Comparison of ENCODE assay signal across 8 mouse cellular contexts in the genomic region with DNA sequence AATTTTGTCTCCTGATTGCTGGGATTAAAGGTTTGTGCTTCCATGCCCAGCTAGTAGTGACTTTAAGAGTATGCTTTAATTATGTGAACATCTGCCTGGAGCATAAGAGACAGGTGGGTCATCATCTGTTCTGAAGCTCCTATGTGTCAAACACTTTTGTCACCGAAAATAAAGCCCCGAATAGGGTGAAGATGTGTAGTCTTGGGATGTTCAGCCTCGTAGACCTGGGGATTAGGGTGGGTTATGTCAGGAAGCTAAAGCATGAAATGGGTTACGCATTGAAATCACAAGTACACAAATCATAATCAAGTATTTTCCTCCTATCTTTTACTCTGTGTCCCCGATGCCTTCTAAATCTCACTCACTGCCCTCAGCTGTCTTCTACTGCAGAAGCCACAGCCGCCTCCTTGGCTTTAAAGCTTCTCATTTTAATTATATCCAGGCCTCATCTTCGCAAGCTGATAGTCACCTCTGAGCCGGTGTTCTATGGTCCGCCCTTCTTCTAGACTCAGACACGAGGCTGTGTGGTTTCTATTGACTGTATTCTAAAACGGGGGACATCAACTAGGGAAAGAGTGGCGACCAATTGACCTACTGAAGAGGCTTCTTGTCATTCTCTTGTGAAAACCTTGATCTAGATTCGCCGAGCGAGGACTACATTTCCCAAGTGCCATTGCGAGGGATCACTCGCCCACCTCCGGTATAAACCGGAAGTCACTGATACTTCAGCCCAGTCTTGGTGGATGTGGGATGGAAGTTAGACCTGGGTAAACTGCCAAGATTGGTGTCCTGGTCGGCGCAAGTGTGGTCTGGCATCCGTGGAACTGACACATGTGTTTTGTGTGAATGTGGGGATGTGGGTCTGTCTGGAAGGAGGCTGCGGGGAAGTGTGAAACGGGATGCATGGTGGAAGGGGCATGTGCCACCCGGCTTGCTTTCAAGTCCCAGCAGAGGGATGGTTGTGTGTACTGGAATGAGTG. TPM values are rescaled to one million over a fixed set of nuclear protein-coding genes. Genes with fewer than 3 reads are reported as not detected.
A peak's percentile ranks its signal among the peaks of the same experiment; 100 is the strongest.
DNase-seq lines count a peak whose midpoint lies in the region; ATAC-seq and TF ChIP-seq lines count a peak whose summit lies in the region.

A gene (plus strand): TSS at position 720 of the 980 bp plus-strand sequence.

- no peak within 1 kb of the TSS for H3K27ac ChIP-seq in ES-E14 (ENCODE audit: insufficient read depth, low read depth, low read length, poor library complexity, severe bottlenecking)
- no peak within 1 kb of the TSS; the same call in 1 of the 2 replicates for H3K27ac ChIP-seq in forebrain, embryonic 14.5 days (ENCODE audit: low read depth, low read length)
- H3K27ac ChIP-seq in liver, embryonic 16.5 days (ENCODE audit: low read length) = no peak within 1 kb of the TSS
- H3K27ac ChIP-seq in neural tube, embryonic 11.5 days (ENCODE audit: low read depth, low read length) = no peak within 1 kb of the TSS

- intact Hi-C loops in heart, postnatal 25 days (cut with DNase I) = no loop called here

- in situ Hi-C loops in ES-E14 (cut with MboI; ENCODE audit: low sequenced_read_pairs in 2 of 2, unreplicated experiment in 2 of 2) = no loop called here

- H3K4me1 ChIP-seq in ES-E14 (ENCODE audit: control insufficient read depth in 2 of 2, insufficient read depth in 2 of 2, low read length in 2 of 2, poor library complexity in 1 of 2) = no peaks in the 10 kb centered on the region; a peak in 2 of 4 replicates
- no peaks in the 10 kb centered on the region for H3K4me1 ChIP-seq in forebrain, embryonic 14.5 days (ENCODE audit: control insufficient read depth, insufficient read depth, low read length)
- H3K4me1 ChIP-seq in liver, embryonic 16.5 days (ENCODE audit: control insufficient read depth, low read depth, low read length) = peaks cover 3% of the 10 kb centered on the region
- H3K4me1 ChIP-seq in neural tube, embryonic 11.5 days (ENCODE audit: control insufficient read depth, insufficient read depth, low read length) = no peaks in the 10 kb centered on the region

- H3K4me2 ChIP-seq in forebrain, embryonic 14.5 days (ENCODE audit: low read length) = peak within 1 kb of the TSS; percentile 59
- peak within 1 kb of the TSS; percentile 64 for H3K4me2 ChIP-seq in liver, embryonic 16.5 days (ENCODE audit: low read depth, low read length)
- H3K4me2 ChIP-seq in neural tube, embryonic 11.5 days (ENCODE audit: low read depth) = peak within 1 kb of the TSS; percentile 55

- no peak for DNase-seq in ES-E14 (ENCODE audit: low read depth, low spot score)
- peak; percentile 29 for DNase-seq in c-Kit-positive CD71-positive TER-119-positive erythroid progenitor cells, embryonic 14.5 days (ENCODE audit: low spot score)
- DNase-seq in forebrain, embryonic 14.5 days (ENCODE audit: low spot score) = peak; percentile 82
- DNase-seq in heart, postnatal 25 days (ENCODE audit: low spot score) = peak; percentile 2
- DNase-seq in layer of hippocampus, adult 18-20 months (ENCODE audit: low spot score in 2 of 2) = peak; percentile 74 to 84
- DNase-seq in neural tube, embryonic 11.5 days (ENCODE audit: low spot score) = peak; percentile 74
- peak; percentile 79 for DNase-seq in telencephalon, adult 2 months (ENCODE audit: low read depth, low spot score)

- no peaks in the 10 kb centered on the region for H3K27me3 ChIP-seq in forebrain, embryonic 14.5 days (replicated peaks; ENCODE audit: control insufficient read depth, insufficient read depth, low read length)
- H3K27me3 ChIP-seq in liver, embryonic 16.5 days (ENCODE audit: control insufficient read depth, insufficient read depth, low read depth, low read length) = no peaks in the 10 kb centered on the region
- H3K27me3 ChIP-seq in neural tube, embryonic 11.5 days (ENCODE audit: control insufficient read depth, insufficient read depth, low read length) = no peaks in the 10 kb centered on the region

- peak; percentile 94 for ATAC-seq in forebrain, embryonic 14.5 days
- 0 out of 2 replicates have a peak, but pooled peaks have one; percentile 30 for ATAC-seq in liver, embryonic 16.5 days (ENCODE audit: low read depth)
- ATAC-seq in neural tube, embryonic 11.5 days (ENCODE audit: insufficient read depth, low FRiP score, low TSS enrichment) = peak; percentile 89

- H3K4me3 ChIP-seq in ES-E14 (ENCODE audit: insufficient read depth in 1 of 2, low read depth in 1 of 2, low read length in 2 of 2, poor library complexity in 1 of 2, severe bottlenecking in 1 of 2) = peak within 1 kb of the TSS; percentile 69 to 72
- peak within 1 kb of the TSS; percentile 41 for H3K4me3 ChIP-seq in forebrain, embryonic 14.5 days (ENCODE audit: low read depth, low read length)
- peak within 1 kb of the TSS; percentile 57 for H3K4me3 ChIP-seq in liver, embryonic 16.5 days (ENCODE audit: low read depth, low read length)
- H3K4me3 ChIP-seq in neural tube, embryonic 11.5 days (ENCODE audit: low read depth, low read length) = peak within 1 kb of the TSS; percentile 34

- WGBS in forebrain, embryonic 14.5 days = 29% methylated on average over 25 of the region's 25 CpGs
- 22% methylated on average over 25 of the region's 25 CpGs for WGBS in liver, embryonic 16.5 days (ENCODE audit: insufficient replicate concordance)
- 30% methylated on average over 25 of the region's 25 CpGs for WGBS in neural tube, embryonic 11.5 days

- H3K9ac ChIP-seq in ES-E14 (ENCODE audit: insufficient read depth, low read depth, low read length, poor library complexity, severe bottlenecking) = peak within 1 kb of the TSS; percentile 76
- peak within 1 kb of the TSS; percentile 61 for H3K9ac ChIP-seq in forebrain, embryonic 14.5 days (ENCODE audit: low read length)
- H3K9ac ChIP-seq in liver, embryonic 16.5 days (ENCODE audit: low read depth, low read length) = 0 out of 2 replicates have a peak within 1 kb of the TSS, but pooled peaks have one; percentile 33
- peak within 1 kb of the TSS; percentile 26 for H3K9ac ChIP-seq in neural tube, embryonic 11.5 days (ENCODE audit: low read length)

- no peaks in the 10 kb centered on the region for H3K9me3 ChIP-seq in ES-E14 (ENCODE audit: control insufficient read depth, insufficient read depth, low read depth, low read length)
- no peaks in the 10 kb centered on the region for H3K9me3 ChIP-seq in forebrain, embryonic 14.5 days (replicated peaks; ENCODE audit: control insufficient read depth, low read length)
- no peaks in the 10 kb centered on the region for H3K9me3 ChIP-seq in liver, embryonic 16.5 days (replicated peaks; ENCODE audit: control insufficient read depth, low read length)
- no peaks in the 10 kb centered on the region for H3K9me3 ChIP-seq in neural tube, embryonic 11.5 days (ENCODE audit: control insufficient read depth, low read length)

- no peaks in the 10 kb centered on the region for H3K36me3 ChIP-seq in ES-E14 (ENCODE audit: control insufficient read depth, insufficient read depth, low read length, poor library complexity, severe bottlenecking)
- peaks cover 23% of the 10 kb centered on the region for H3K36me3 ChIP-seq in forebrain, embryonic 14.5 days (ENCODE audit: control insufficient read depth, insufficient read depth, low read length)
- H3K36me3 ChIP-seq in liver, embryonic 16.5 days (ENCODE audit: control insufficient read depth, insufficient read depth) = no peaks in the 10 kb centered on the region
- no peaks in the 10 kb centered on the region for H3K36me3 ChIP-seq in neural tube, embryonic 11.5 days (ENCODE audit: control insufficient read depth, insufficient read depth, low read length)

TF ChIP-seq in ES-E14, 5 proteins besides CTCF, POLR2A, EP300 and RAD21:
- no peak for TF ChIP-seq MAFK (IDR thresholded peaks at IDR 0.05; ENCODE audit: insufficient read depth, low read depth, low read length)
- TF ChIP-seq ZNF384 (IDR thresholded peaks at IDR 0.05; ENCODE audit: low read depth, low read length) = no peak
- TF ChIP-seq HCFC1 (IDR thresholded peaks at IDR 0.05; ENCODE audit: borderline replicate concordance, insufficient read depth, low read length) = peak; percentile 92
- no peak for TF ChIP-seq ZC3H11A (IDR thresholded peaks at IDR 0.05; ENCODE audit: borderline replicate concordance, low read depth, low read length)
- no peak for TF ChIP-seq CHD2 (IDR thresholded peaks at IDR 0.05; ENCODE audit: low read depth, low read length)

RNA-seq across cellular contexts. Expression of the gene that starts here (rescaled TPM):
- total RNA-seq in ES-E14 (2012; rRNA removed) = 0.21 and 0.54 TPM in 2 replicates
- 3.0 and 3.5 TPM in 2 replicates for polyA plus RNA-seq in forebrain, embryonic 14.5 days (2014; fragmentation: Nextera tagmentation; extraction: Ambion mirVana)
- total RNA-seq in heart, postnatal 25 days (2021) = not detected
- 10 to 100 TPM; 20.3 to 21.6 TPM for total RNA-seq in layer of hippocampus, adult 18-20 months (2021)
- not detected in 2 replicates for polyA plus RNA-seq in liver, embryonic 16.5 days (2015; fragmentation: Nextera tagmentation; extraction: Ambion mirVana)
- polyA plus RNA-seq in neural tube, embryonic 11.5 days (2014; fragmentation: Nextera tagmentation; extraction: Ambion mirVana) = 0.07 and 0.33 TPM in 2 replicates

Comparison
In these comparisons a context has a peak if more than half of its experiments do, and no peak if none do; other contexts are left out.
1. RNA of the gene that starts here (total RNA-seq): 20.3 to 21.6 TPM in layer of hippocampus, adult 18-20 months; 0.21 to 0.54 TPM in ES-E14 and not detected in heart, postnatal 25 days; every median in the first group is over 10 times any median in the second.
2. Peak in DNase-seq in heart, postnatal 25 days; RNA of the gene not detected or under 1 TPM.
3. Peak in ATAC-seq, H3K4me3 ChIP-seq, H3K9ac ChIP-seq and H3K4me2 ChIP-seq in liver, embryonic 16.5 days; RNA of the gene not detected or under 1 TPM.
4. Peak in DNase-seq, ATAC-seq, H3K4me3 ChIP-seq, H3K9ac ChIP-seq and H3K4me2 ChIP-seq in neural tube, embryonic 11.5 days; RNA of the gene not detected or under 1 TPM.
5. H3K9ac ChIP-seq: peak in every context shown above with its lines; median percentile 76 in ES-E14; 61 in forebrain, embryonic 14.5 days; 33 in liver, embryonic 16.5 days; 26 in neural tube, embryonic 11.5 days.
6. ATAC-seq: peak in every context shown above with its lines; median percentile 94 in forebrain, embryonic 14.5 days; 89 in neural tube, embryonic 11.5 days; 30 in liver, embryonic 16.5 days.
7. Peak in every context shown above with its lines, with median percentiles within 50 percentile points of each other: H3K4me3 ChIP-seq and H3K4me2 ChIP-seq.